Mouse (Mus musculus): Measurements from ENCODE around the gene Ssc4d. TPM values are rescaled to one million over a fixed set of nuclear protein-coding genes. Genes with fewer than 3 reads are reported as not detected.

The Ssc4d gene
- total RNA-seq, 4 experiments from 2014 or later, result 0.76 to 1.7 (median 0.99) TPM

Other genes with a start within 250 kb of the Ssc4d start
- gene Tmem120a, start 230.1 kb downstream of the Ssc4d start, total RNA-seq (2022), result 10 to 100 TPM; 15.7 to 20.4 (median 17.3) TPM
- under 1 TPM in 2 of 4 experiments, not detected in 2; 0.73 to 0.85 TPM for gene Styxl1, start 196.1 kb downstream of the Ssc4d start, total RNA-seq (2022)
- gene Mdh2, start 196.1 kb downstream of the Ssc4d start, total RNA-seq (2022), result 100 to 1,000 TPM; 392 to 413 (median 402) TPM
- 10 to 100 TPM; 59.8 to 90.9 (median 72.0) TPM for gene Srrm3, start 167.6 kb downstream of the Ssc4d start, total RNA-seq (2022)
- gene Hspb1, start 86.6 kb downstream of the Ssc4d start, total RNA-seq (2022), result 10 to 100 TPM; 17.8 to 30.2 (median 23.0) TPM
- gene Ywhag, start 39.9 kb downstream of the Ssc4d start, total RNA-seq (2022), result 1,000 to 10,000 TPM; 1,040 to 1,170 (median 1,116) TPM
- not detected for gene Zp3, start 5.6 kb upstream of the Ssc4d start, total RNA-seq (2022)
- gene Dtx2, start 20.3 kb upstream of the Ssc4d start, total RNA-seq (2022), result 10 to 100 TPM in 2 of 4 experiments, 1 to 10 TPM in 2; 8.3 to 11.1 (median 9.8) TPM
- gene Upk3b, start 64.0 kb upstream of the Ssc4d start, total RNA-seq (2022), result not detected
- gene Upk3bl, start 80.0 kb upstream of the Ssc4d start, total RNA-seq (2022), result under 1 TPM in 2 of 4 experiments, not detected in 2; 0.43 to 0.63 TPM
- gene Rasa4, start 109.4 kb upstream of the Ssc4d start, total RNA-seq (2022), result 10 to 100 TPM in 1 of 4 experiments, 1 to 10 TPM in 3; 3.9 to 11.5 (median 7.7) TPM
- 10 to 100 TPM; 63.7 to 80.3 (median 70.5) TPM for gene Polr2j, start 142.1 kb upstream of the Ssc4d start, total RNA-seq (2022)
- gene Lrwd1, start 161.5 kb upstream of the Ssc4d start, total RNA-seq (2022), result 10 to 100 TPM; 12.4 to 17.7 (median 16.1) TPM
- 10 to 100 TPM in 1 of 4 experiments, 1 to 10 TPM in 3; 8.7 to 10.8 (median 9.6) TPM for gene Alkbh4, start 161.6 kb upstream of the Ssc4d start, total RNA-seq (2022)
- 100 to 1,000 TPM; 106 to 122 (median 118) TPM for gene Orai2, start 196.2 kb upstream of the Ssc4d start, total RNA-seq (2022)
- gene Prkrip1, start 224.4 kb upstream of the Ssc4d start, total RNA-seq (2022), result 10 to 100 TPM; 28.7 to 36.2 (median 31.5) TPM